Mouse (Mus musculus) kidney, postnatal 36 days (tissue): ENCODE data around the gene Coq5.

Experiments used
- DNase-seq, 2 experiments: peaks; one replicate each; pipeline ENCODE4 v3.0.0; 2021 to 2022; ENCODE audit warnings: mixed read lengths in 2 of 2

Coq5 gene

DNA sequence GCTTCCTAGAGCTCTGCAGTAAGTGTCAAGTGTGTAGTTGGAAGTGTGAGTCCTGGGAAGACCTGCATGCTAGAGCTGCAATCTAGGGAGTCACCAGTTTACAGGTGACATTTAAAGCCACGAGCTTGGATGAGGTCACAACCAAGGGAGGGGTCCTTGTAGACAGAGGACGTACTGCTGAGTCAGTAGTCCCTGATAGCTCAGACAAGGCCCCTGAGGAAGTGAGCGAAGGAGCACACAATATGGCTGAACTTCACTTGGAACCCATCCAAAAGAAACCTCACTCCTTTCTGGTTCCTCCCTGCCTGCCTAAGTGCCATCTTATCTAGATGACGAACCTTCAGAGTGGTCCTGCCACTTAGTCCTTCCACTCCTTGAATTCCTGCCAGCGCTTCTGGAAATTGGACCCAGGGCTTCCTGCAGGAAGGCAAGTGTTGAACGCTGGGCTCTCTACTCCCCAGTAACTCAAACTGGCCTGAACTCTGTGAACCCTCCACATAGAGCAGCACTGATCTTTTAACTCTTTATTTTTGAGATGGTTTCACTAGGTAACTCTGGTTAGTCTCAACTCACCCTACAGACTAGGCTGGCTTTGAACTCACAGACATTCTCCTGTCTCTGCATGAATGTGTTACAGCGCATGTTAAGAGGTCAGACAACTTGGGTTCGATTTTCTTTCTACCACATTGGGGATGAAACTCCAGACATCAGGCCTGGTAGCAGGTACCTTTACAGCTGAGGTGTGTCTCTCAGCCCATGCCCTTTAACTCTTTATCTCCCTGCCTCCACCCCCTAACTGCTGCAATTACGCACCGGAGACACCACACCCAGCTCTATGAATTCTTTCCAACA is 33.6 kb downstream of the Coq5 start:
- no peak for DNase-seq

DNA sequence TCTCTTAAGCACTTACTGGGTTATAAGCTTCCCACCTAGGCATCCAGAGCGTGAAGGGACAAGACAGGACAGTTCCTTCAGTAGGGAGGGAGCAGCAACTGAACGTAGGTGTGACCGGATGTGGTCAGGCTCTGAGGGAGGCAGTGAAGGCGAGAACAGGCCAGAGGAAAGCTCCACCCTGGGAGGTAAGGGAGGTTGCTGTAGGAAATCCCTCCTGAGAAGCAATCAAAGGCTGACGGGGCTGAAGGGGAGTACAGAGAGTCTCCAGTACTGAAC is 34.1 kb downstream of the Coq5 start:
- DNase-seq: no peak

DNA sequence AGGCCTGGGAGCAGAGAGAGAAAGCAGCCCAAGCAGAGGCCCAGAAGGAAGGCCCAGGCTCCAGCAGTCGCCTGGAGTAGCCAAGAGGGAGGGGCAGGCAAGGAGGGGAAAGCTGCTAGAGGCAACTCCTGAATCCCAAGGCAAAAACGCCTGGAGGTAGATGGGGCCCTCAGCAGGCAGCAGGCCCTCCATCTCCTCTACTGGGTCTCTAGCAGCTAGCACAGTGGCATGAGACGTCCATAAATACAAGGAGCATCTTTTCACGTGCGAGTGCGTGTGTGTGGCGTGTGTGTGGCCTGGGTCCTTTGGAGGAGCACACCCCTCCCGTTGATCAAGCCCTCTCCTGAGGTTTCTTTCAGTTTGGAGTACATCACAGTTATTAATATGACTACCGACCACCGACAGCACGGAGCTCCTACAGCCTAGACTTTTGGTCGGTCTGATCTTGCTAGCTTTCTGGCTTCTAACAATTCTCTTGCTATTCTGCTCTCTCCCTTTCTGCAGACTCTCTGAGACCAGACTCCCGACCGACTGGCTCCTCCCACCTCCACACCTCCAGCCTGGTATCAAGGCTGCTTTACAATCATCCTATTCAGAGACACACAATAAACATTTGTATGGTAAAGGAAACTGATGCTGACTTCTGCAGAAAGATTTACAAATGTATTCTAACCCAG is 37.6 kb downstream of the Coq5 start:
- DNase-seq: no peak

DNA sequence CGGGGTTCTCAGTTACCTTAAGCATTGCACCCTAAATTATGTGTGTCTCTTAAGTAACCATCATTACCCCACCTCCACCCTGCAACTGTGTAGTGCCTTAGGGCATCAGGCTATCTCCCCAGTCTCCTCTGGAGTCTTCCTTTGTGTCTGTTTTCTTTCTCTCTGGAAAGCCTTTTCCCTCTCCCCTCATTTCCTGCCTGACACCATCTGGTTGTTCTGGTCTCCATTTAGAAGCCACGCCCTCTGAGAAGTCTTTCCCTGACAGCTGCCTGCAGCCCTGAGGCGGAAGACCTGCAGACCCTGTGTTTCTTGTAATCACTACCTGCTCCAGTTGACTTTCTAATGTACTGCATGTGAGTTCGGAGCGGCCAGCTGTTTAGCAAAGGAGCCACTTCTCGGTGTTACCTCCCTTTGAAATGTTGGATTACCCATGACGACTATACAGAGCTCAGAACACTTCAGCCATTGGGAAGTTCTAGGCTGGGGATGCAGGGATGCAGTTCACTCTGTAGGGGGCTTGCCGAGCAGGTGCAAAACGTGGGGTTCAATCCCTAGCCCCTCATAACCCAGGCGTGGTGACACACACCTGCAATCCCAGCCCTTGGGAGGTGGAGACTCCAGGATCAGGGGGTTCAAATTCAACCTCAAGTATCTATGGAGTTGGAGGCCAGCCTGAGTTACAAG is 38.3 kb downstream of the Coq5 start:
- DNase-seq: no peak

DNA sequence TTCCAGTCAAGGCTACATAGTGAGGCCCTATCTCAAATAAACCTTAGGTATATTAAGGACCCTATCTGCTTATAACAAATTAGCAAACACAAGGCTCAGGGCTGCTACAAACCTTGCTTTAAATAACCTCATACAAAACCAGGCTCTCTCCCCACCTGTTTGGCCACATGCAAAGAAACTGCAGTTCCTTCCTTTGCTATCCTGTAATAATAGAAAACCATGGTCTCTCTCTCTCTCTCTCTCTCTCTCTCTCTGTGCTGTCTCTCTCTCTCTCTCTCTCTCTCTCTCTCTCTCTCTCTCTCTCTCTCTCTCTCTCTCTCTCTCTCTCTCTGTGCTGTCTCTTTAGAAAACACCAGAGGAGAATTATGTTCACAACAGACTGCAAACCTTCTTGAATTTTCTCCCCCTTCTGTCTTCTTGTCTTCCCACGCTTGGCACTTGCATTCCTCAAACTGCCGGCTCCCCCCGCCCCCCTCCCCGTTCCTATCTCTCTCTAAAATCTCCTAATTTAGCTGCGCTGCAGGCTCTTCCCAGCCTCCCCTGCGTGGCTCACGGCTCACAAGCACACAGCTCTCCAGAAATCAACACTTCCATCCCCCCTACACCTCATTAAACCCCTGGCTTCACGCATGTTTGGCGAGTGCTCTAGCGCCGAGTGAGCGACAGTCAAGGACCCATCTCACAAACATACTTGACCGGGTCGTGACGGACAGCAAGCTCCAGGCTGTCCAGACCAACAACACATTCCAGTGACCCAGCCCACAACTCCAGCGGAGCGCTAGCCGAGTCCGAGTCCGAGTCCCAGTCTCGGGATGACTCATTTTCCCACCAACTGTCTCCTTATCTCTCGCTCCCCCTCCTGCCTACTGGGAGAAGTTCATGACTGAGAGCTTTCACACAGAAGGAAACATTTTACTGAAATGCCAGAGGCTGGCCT is 39.8 kb downstream of the Coq5 start:
- DNase-seq: peak; percentile 73 to 75

DNA sequence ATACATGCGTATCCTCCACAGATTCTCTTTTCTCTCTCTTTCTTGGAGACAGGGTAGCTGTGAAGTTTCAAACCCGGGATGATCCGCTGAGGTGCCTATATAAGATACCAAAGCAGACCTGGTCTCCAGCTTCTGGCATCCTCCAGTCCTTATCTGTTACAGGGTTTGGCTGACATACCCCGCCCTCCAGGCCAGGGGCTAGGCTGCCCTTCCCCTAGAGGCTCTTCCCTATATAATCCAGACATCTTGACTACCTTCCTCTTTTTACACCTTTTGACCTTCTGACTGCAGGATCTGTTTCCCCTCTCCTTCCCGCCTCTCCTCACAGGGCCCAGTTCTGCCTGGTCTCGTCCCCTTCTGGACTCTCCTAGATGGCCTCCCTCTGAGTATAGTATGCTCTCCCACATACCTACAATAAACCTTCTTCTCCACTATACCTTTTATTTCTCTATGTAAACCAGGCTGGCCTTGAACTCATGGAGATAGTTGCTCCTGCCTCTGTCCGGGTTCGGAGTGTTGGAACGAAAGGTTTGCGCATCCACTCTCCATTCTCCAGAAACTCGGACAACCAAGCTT is 46.9 kb downstream of the Coq5 start:
- DNase-seq: no peak

DNA sequence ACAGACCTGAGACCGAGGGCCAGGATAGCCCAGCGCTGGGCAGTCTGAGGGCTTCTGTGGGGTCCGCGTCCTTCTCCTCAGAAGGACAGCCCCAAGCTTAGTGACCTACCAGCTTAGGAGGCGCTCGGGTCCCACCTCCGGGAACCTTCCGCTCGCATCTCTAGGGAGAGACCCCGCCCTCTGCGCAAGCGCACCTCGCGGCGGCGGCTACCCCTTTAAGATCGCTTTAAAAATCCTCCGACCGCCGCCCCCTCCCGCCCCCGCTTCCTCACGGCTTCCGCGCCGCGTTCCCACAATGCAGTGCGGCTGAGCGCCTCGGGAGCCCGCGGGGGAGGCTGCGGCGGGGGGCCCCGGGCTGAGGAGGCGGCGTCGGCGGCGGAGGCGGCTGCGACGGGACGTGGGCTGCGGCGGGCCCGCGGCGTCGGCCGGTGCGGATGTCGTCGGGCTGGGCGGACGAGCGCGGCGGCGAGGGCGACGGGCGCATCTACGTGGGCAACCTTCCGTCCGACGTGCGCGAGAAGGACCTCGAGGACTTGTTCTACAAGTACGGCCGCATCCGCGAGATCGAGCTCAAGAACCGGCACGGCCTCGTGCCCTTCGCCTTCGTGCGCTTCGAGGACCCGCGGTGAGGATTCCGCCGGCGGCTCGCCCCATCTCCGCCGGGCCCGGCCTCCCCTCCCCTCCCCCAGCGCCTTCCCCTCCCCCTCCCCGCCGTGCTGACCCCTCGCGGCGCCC is 47.6 kb downstream of the Coq5 start, which contains the start of gene Srsf9:
Gene Srsf9 (plus strand): TSS at position 303 of the 735 bp plus-strand sequence.
- peak; percentile 97 to 99 for DNase-seq

DNA sequence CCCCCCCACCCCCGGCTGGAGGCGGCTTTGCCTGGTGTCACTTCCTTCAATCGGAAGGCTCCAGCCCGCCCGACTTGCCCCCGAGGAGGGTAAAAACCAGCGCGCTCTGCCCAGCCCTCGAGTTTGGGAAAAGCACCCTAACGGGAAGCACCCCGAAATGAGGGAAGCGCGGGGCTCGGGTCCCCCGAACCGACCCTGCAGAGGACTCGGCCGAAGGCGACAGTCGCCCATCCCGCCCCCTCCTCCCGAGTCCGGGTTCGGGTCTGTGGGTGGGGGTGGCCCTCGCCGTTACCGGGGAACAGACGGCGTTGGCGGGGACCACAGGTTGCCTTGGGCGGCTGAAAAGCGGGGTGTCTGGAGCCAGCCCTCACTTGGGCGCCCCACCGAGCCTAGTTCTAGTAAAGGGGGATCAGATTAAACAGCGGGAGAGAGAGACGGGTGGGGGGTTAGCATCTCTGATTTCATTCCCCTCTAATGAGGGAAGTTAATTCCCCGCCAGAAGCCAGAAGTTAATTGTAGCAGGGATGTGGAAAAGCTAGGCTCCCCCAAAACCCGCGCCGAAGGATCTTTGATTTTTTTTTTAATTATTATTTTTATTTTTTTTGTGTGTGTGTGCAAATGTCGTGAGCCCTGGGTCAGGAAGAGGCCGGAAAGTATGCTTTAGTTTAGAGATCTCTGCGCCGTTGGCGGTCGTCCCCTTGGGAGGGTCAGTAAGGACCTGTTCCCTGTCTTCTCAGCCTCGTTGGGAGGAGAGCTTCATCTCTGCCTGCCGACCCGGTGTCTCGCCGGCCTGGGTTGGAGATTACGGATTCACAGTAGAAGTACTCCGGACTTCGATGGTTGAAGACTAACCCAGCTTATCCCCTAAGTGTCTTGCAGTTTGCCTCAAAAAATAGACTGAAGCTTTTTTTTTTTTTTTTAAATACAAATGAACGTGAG is 48.4 kb downstream of the Coq5 start:
- peak in 1 of 2 experiments; percentile 36 for DNase-seq

DNA sequence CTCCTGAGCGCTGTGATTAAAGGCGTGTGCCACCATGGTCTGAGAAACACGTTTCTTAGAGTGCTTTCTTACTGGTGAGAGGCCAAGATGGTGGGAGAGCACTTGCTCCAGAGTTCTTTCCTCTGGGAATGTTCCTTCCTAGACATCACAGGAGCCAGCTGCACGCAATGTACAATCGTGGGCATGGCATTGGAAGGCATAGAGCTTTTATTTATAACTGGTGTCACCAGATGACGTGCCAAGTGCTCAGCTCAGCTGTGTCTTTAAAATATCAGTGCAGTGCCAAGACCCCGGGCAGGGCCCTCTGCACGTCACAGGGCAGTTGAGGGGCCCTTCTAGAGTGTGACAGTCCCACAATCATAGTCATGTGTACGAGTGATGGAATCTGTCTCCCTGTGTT is 51.5 kb downstream of the Coq5 start:
- no peak for DNase-seq

DNA sequence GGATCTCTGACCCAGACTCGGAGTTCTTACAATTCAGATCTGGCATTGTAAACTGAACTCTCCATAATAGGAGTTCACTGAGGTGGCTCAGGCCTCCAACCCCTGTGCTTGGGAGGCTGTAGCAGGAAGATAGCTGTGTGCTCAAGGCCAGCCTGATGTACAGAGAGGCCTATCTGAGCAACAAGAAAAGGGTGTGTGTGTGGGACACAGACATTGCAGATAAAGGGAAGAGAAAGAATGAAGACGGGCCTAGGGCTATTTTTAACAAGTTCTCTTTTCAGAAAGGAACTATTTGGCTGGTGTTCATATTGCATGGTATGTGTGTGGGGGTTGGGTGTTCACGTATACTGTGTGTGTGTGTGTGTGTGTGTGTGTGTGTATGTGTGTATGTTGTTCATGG is 54.2 kb downstream of the Coq5 start:
- no peak for DNase-seq

DNA sequence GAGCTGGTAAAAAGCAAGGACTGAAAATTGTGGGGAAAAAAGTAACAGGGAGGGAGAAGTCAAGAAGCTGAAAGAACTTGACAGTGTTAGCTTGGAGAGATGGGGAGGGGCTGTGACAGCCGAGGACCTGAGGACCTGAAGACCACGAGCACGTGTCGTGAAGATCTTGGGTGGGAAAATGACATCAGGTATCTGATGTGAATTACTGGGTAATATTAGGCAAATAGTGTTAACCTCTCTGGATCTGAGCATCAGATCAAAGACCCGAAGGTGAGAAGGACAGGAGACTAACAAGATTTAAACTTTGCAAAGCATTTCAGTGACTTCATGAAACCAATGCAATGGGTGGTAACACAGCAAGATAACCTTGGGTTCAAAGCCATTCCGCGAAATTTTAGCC is 60.5 kb downstream of the Coq5 start:
- DNase-seq: no peak

DNA sequence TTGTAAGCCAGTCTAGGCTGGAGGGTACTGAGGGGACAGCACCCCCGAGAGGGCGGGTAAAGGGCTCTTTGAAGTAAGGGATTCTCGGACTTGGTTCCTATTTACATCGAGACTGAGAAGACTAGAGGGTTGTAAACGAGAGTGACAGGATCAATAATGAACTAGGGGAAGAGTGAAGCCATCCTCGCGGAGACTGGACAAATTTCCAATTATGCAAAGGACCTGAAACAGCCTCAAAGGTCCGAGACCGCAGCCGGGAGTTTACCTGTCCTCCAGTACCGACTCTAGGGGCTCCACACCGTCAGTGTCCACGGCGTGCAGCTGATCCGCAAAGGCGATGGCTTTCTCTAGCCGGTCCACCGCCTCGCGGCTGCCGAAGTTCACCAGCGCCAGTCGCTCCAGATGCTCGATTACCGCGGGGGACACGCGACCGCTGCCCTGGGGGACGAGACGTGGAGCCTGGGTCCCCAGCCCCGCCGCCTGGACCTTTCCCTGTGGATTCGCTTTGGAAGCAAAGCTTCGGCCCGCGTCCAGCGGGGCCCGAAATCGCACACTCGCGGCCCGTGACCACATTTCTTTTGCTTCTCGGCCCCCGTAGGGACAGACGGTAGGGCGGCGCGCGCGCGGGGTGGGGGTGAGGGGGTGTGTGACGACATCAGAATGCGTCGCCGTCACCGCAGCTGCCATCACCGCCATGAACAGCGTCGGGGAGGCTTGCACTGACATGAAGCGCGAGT is 61.3 kb downstream of the Coq5 start, which contains the start of the genes Gatc and Triap1:
Gene Gatc (minus strand): TSS at position 602 of the 737 bp plus-strand sequence.
Gene Triap1 (plus strand): TSS at position 649 of the 737 bp plus-strand sequence.
- DNase-seq: peak; percentile 88 to 95

DNA sequence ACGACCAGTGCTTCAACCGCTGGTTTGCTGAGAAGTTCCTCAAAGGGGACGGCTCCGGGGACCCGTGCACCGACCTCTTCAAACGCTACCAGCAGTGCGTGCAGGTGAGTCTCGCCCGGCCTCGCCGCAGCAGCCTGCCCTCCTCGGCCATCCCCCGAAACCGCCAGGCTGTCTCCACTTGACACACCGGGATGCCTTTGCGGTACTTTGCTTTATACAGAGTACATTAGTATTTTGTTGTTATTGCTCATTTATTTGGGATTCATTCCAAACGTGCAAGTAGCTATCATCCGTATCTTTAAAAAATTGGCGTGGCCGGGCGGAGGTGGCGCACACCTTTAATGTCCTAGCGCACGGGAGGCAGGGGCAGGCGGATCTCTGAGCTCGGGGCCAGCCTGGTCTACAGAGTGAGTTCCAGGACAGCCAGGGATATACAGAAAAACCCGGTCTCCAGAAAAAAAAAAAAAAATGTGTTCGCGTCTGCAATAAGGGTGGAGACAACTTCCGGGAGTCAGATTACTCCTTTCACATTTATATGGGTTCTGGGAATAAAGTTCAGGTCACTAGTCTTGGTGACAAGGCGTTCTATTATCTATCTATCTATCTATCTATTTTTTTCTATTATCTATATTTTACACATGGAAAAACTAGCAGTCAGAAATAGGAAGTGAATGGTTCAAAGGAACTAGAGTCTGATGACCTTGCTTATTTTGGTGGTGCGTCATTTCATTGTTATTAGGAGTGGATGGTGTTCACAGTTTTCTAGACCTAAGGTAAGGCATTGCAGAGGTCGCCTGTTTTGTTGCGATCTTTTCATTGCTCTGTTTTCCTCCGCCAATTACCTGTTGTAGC is 62.1 kb downstream of the Coq5 start:
- DNase-seq: no peak
